Mouse (Mus musculus) 3T3-L1 (cell line): ENCODE measurements around the gene Hoxa6.

Source experiments
- DNase-seq: peaks from one replicate; pipeline ENCODE4 v3.0.0-alpha.2; 2015; ENCODE audit warnings: low read depth, low spot score

The Hoxa6 gene

GRCm38 (mm10) chr6:52241001-52241621 lies 32.6 kb upstream of the Hoxa6 start:
- DNase-seq, result no peak

GRCm38 (mm10) chr6:52240389-52241000 lies 32.0 kb upstream of the Hoxa6 start, which contains the start of gene Hoxa10:
Gene Hoxa10, minus strand, starts transcription at chr6:52240854.
- DNase-seq, result no peak

DNA sequence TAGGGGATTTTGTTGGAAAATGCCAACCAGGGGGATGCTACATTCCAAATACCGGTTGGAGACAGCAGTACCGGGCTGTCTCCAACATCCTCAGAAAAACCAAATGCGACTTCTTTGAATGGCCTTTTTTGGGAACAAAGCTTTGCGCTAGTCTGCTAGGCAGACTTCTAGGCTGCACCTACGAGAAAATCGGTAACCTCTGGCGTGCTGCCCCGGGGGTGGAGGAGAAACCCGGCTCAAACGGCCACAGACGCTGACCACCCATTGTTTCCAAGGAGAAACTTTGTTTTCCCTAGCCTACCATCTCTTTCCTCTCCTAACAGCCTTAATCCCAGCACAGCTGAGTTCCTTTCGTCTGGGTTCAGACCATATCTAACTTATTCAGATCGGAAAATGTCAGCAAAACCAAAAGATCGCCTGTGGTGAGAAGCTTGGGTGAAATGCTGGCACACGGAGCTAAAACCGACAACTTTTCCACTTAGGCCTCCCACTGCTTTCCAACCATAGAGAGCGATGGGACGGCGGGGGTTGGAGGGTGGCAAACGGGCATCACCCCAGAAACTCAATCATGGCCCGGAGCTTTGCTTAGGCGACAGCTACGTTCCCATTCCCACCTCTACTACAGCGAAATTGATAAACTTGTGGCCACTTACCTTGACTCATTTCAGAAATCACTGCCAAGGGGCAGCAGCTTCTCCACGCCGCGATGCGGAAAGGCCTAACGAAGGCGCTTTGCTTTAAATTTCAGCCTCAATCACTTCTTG lies 31.3 kb upstream of the Hoxa6 start:
- no peak for DNase-seq

GRCm38 (mm10) chr6:52238976-52239375 lies 30.5 kb upstream of the Hoxa6 start:
- DNase-seq, result no peak

- no peak for DNase-seq
Observed at GRCm38 (mm10) chr6:52238155-52238545, 29.6 kb upstream of the Hoxa6 start.

DNA sequence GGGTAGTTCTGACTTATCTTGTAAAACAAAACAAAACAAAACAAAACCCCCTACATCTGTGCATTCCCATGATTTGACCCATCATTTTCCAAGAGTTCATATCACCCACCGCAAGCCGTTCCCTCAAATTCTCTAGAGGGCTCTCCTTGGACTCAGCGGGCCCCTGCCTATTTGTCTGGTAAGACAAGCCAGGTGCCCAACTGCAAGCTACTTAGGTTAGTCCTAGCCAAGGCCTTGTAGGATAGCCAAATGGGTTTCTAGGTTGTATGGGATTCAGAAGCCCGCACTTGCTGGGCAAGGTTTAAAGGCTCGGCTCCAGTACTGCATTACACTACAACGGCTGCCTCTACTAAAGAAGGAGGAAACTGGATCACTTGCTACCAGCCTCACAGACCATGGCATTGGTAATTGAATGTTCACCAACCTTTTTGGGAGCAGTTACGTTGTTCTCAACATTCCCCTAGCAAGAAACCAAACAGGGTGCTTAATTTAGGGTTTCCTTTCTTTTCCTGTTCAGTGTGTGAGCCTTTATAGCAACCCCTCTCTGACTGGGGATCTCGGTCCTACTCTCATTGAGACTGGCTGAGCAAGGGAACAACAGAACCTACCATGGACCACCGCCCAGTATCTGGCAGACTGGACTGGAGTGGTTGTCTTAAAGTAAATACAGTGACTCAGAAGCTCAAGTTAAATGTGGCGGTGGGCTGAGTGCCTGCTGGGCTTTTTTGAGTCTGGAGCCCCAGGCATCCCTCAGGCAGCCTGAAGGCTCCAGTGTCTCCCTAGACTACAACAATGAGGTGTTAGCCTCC lies 29.0 kb upstream of the Hoxa6 start:
- no peak for DNase-seq

DNA sequence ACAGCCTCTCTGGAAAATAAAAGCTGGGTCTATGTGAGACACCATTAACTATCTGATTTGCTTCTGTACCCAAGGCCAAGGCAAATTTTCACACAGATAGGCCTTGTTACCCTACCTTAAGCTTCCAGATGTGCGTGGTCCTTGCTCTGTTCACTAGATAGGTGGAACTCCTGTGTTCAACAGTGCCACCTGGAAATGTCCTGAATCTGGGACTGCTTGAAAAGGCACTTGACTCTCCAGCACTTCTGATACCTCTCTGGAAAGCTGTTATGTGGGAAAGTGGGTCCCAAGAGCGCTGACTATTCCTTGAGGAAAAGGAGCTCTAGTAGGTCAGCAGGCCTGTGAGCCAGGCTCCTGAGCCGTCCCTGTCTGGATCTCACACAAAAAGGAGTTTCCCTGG lies 28.3 kb upstream of the Hoxa6 start:
- DNase-seq, result no peak

DNA sequence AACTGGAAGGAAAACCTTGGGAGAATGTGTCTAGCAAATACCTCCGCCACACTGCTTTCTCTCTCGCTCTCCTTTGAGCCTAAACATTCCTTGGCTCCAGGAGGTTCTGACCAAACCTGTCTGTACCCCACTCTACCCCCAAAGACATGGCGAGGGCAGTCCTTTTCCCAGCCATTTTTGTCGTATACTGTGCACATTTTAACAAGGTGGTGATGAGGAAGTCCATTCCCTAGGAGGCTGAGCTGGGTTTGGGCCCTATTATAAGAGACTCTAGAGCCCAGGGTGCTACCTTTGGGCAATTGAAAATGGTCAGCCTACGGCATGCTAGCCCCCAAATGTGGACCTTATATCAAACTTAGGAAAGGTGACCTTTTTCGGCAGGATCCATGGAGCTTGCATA lies 27.3 kb upstream of the Hoxa6 start:
- no peak for DNase-seq

GRCm38 (mm10) chr6:52235267-52235666 lies 26.7 kb upstream of the Hoxa6 start:
- DNase-seq, result no peak

GRCm38 (mm10) chr6:52234428-52235140 lies 26.1 kb upstream of the Hoxa6 start:
- no peak for DNase-seq

GRCm38 (mm10) chr6:52233546-52234427 lies 25.3 kb upstream of the Hoxa6 start:
- DNase-seq, result no peak

- DNase-seq, result no peak
Observed at GRCm38 (mm10) chr6:52232984-52233545, 24.5 kb upstream of the Hoxa6 start.

DNA sequence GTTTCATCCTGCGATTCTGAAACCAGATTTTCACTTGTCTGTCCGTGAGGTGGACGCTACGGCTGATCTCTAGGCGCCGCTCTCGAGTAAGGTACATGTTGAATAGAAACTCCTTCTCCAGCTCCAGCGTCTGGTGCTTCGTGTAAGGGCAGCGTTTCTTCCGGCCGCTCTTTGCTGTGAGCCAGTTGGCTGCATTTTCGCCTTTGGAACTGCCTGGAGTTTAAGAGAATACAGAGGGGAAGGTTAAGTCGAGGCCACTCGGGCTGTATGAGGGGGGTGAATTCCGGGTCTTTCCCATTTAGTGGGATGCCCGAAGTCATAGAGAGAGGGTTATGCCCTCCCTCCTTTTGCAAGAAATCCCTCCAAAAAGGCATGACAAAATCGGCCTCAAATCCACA lies 24.0 kb upstream of the Hoxa6 start:
- DNase-seq, result no peak

GRCm38 (mm10) chr6:52231885-52232567 lies 23.5 kb upstream of the Hoxa6 start:
- DNase-seq, result no peak

DNA sequence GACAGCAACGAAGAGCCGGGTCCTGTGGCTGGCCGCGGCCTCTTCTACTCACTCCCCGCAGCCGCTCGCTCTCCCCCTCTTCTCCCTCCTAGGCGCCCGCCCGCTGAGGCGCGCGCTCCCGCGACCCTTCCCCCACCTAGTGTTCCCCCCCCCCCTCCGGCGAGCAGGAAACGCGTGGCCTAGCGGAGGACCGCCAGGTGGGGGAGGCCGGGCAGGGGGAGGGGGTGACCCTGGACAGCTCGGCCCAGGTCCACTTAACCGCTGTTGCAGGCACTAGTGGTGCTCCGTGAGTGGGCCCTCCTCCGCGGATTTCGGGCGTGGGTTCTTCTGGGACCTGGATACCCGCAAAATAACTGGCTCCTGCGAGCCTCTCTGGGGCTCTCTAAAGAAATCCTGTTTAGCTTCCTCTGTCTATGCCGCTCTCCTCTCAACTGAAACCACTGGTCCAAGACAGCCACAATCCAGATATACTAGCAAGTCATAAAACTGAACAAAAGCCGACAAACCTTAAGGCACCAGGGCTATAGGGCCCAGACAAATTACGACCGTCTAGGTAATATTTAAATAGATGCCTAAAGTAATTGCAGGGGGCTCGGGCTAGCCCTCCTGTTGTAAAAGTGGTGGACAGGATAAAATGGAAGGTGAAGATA lies 22.1 kb upstream of the Hoxa6 start, which contains the start of gene Hoxa9:
Gene Hoxa9, minus strand, starts transcription at position 574 of the 650 bp plus-strand sequence.
- no peak for DNase-seq

DNA sequence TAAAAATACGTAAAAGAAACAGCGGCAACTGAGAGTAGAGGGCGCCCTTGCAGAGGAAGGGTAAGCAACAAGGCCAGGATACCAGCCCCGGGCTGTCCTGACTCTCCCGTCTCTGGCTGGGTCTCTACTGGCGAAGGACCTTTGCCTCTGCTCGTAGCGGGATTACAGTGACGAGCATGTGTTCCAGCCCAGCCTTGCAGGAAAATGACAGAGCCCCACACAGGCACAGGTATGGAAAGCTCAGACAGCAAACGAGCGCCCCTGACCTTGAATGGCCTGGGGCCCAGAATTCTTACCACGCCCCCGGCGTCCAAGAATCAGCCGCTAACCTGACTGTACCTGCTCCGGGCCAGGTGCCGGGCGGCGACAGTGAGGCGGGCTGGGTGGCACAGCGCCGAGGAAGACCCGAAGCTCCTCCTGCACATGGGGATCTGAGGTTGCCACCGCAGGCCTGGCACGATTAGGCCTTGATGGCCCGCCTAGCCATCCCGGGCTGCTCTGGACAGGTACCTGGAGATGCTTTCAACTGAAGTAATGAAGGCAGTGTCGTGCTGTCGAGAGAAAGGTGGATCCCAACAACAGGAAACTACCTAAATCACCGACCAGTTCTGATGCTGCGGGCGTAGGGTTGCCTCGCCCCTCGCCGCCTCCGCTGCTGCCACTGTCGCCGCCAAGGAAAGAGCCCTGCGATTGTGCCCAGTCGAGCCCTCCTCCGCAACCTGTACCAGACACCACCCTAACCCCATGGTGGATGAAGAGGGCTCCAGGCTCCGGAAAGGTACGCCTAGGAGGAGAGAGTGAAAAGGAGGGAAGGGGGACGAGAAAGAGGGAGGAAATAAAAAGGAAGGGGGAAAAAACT lies 21.3 kb upstream of the Hoxa6 start:
- DNase-seq, result no peak

- DNase-seq, result no peak
Observed at GRCm38 (mm10) chr6:52228475-52229465, 20.2 kb upstream of the Hoxa6 start.
